Mouse (Mus musculus): ENCODE results near the gene Mrc1. TPM values are rescaled to one million over a fixed set of nuclear protein-coding genes. Genes with fewer than 3 reads are reported as not detected.

Mrc1 gene
- polyA plus RNA-seq, 1 experiment, result 0.07 TPM

- no peak overlapping the region for H3ac ChIP-seq (ENCODE audit: control insufficient read depth, insufficient read length, low read depth)
- H3K4me3 ChIP-seq (ENCODE audit: insufficient read depth, poor library complexity, severe bottlenecking), result no peak overlapping the region
- no peaks in the 10 kb centered on the region for H3K79me2 ChIP-seq (ENCODE audit: control insufficient read depth, insufficient read depth)
- no peaks in the 10 kb centered on the region for H3K27me3 ChIP-seq (ENCODE audit: control insufficient read depth, insufficient read depth, insufficient read length)
- TF ChIP-seq MAX (IDR thresholded peaks at IDR 0.05), result no peak
- TF ChIP-seq FOSL1 (IDR thresholded peaks at IDR 0.05; ENCODE audit: insufficient read depth, low read length, poor library complexity, severe bottlenecking), result no peak
- no peak for TF ChIP-seq CTCF (IDR thresholded peaks at IDR 0.05; ENCODE audit: control insufficient read depth, insufficient read depth, insufficient read length)
- no peak for TF ChIP-seq USF1 (IDR thresholded peaks at IDR 0.05; ENCODE audit: low read depth)
- TF ChIP-seq MYOG (IDR thresholded peaks at IDR 0.05; ENCODE audit: control insufficient read depth, extremely low read depth, insufficient read length), result no peak
- no peak for TF ChIP-seq CEBPB (IDR thresholded peaks at IDR 0.05; ENCODE audit: low read depth)
- no peak for TF ChIP-seq MYOD1 (IDR thresholded peaks at IDR 0.05; ENCODE audit: control insufficient read depth, insufficient read length, low read depth)
- H3K36me3 ChIP-seq (ENCODE audit: control insufficient read depth, insufficient read depth), result no peaks in the 10 kb centered on the region
- H3K79me3 ChIP-seq (ENCODE audit: low read depth), result no peaks in the 10 kb centered on the region
Observed at GRCm38 (mm10) chr2:14214764-14215163, 14.4 kb upstream of the Mrc1 start.

DNA sequence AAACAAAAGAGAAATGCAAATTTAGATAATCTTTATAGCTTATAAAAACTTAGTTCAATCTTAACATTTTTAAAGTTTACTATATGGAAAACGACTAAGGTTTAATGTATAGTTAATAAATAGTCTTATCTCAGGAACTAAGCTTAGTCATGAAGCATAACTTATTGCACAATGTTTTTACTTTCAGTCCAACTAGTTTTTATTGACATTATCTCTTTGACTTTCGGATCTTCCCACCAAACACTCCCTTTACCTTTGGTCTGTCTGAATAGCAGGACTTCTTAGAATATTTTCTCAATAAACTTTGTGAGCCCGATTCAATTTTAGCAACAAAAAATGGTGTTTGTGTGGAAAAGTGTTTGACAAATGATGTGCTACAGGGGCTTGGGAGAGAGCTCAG is 12.5 kb upstream of the Mrc1 start:
- Histone ChIP-seq H3K36me3 (ENCODE audit: control insufficient read depth, insufficient read depth) (no peaks in the 10 kb centered on the region), H3K4me3 (ENCODE audit: insufficient read depth, poor library complexity, severe bottlenecking) (no peak overlapping the region), H3K27me3 (ENCODE audit: control insufficient read depth, insufficient read depth, insufficient read length) (no peaks in the 10 kb centered on the region), H3K79me2 (ENCODE audit: control insufficient read depth, insufficient read depth) (no peaks in the 10 kb centered on the region), H3ac (ENCODE audit: control insufficient read depth, insufficient read length, low read depth) (no peak overlapping the region), H3K79me3 (ENCODE audit: low read depth) (no peaks in the 10 kb centered on the region)
- TF ChIP-seq CEBPB (IDR thresholded peaks at IDR 0.05; ENCODE audit: low read depth) (no peak), MYOG (IDR thresholded peaks at IDR 0.05; ENCODE audit: control insufficient read depth, extremely low read depth, insufficient read length) (no peak)

DNA sequence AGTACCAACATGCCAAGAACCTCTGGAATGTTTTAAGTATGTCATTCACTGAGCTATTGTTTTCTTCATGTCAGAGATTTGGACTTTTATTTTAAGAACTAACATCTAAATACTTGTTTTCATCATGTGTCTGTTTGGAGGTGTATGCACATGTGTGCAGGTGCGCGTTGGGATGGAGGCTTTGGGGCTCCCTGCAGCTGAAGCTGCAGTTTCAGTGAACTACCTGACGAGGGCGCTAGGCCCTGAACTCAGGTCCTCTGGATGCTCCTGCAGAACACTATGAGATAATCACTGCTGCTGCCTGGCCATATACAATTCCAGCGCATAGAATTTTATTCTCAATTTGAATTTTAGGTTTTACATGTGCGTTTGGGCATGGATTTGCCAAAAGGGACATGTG is 11.1 kb upstream of the Mrc1 start:
- H3ac ChIP-seq (ENCODE audit: control insufficient read depth, insufficient read length, low read depth), result no peak overlapping the region
- H3K36me3 ChIP-seq (ENCODE audit: control insufficient read depth, insufficient read depth), result no peaks in the 10 kb centered on the region
- no peaks in the 10 kb centered on the region for H3K79me2 ChIP-seq (ENCODE audit: control insufficient read depth, insufficient read depth)
- TF ChIP-seq MYOG (IDR thresholded peaks at IDR 0.05; ENCODE audit: control insufficient read depth, extremely low read depth, insufficient read length), result no peak
- TF ChIP-seq FOSL1 (IDR thresholded peaks at IDR 0.05; ENCODE audit: insufficient read depth, low read length, poor library complexity, severe bottlenecking), result no peak
- no peak for TF ChIP-seq CEBPB (IDR thresholded peaks at IDR 0.05; ENCODE audit: low read depth)
- H3K4me3 ChIP-seq (ENCODE audit: insufficient read depth, poor library complexity, severe bottlenecking), result no peak overlapping the region
- no peaks in the 10 kb centered on the region for H3K27me3 ChIP-seq (ENCODE audit: control insufficient read depth, insufficient read depth, insufficient read length)
- no peaks in the 10 kb centered on the region for H3K79me3 ChIP-seq (ENCODE audit: low read depth)

- Histone ChIP-seq H3ac (ENCODE audit: control insufficient read depth, insufficient read length, low read depth) (no peak overlapping the region), H3K36me3 (ENCODE audit: control insufficient read depth, insufficient read depth) (no peaks in the 10 kb centered on the region), H3K4me3 (ENCODE audit: insufficient read depth, poor library complexity, severe bottlenecking) (no peak overlapping the region), H3K79me2 (ENCODE audit: control insufficient read depth, insufficient read depth) (no peaks in the 10 kb centered on the region), H3K27me3 (ENCODE audit: control insufficient read depth, insufficient read depth, insufficient read length) (no peaks in the 10 kb centered on the region), H3K79me3 (ENCODE audit: low read depth) (no peaks in the 10 kb centered on the region)
- TF ChIP-seq CTCF (IDR thresholded peaks at IDR 0.05; ENCODE audit: control insufficient read depth, insufficient read depth, insufficient read length) (no peak), CEBPB (IDR thresholded peaks at IDR 0.05; ENCODE audit: low read depth) (no peak), USF1 (IDR thresholded peaks at IDR 0.05; ENCODE audit: low read depth) (no peak), MYOD1 (IDR thresholded peaks at IDR 0.05; ENCODE audit: control insufficient read depth, insufficient read length, low read depth) (no peak), MYOG (IDR thresholded peaks at IDR 0.05; ENCODE audit: control insufficient read depth, extremely low read depth, insufficient read length) (no peak), MAX (IDR thresholded peaks at IDR 0.05) (no peak), FOSL1 (IDR thresholded peaks at IDR 0.05; ENCODE audit: insufficient read depth, low read length, poor library complexity, severe bottlenecking) (no peak)
Observed at GRCm38 (mm10) chr2:14224387-14224786, 4.8 kb upstream of the Mrc1 start.

GRCm38 (mm10) chr2:14228495-14228894 is 697 bp upstream of the Mrc1 start:
- no peaks in the 10 kb centered on the region for H3K79me3 ChIP-seq (ENCODE audit: low read depth)
- no peak overlapping the region for H3K4me3 ChIP-seq (ENCODE audit: insufficient read depth, poor library complexity, severe bottlenecking)
- no peaks in the 10 kb centered on the region for H3K27me3 ChIP-seq (ENCODE audit: control insufficient read depth, insufficient read depth, insufficient read length)
- H3K36me3 ChIP-seq (ENCODE audit: control insufficient read depth, insufficient read depth), result no peaks in the 10 kb centered on the region
- no peak for TF ChIP-seq MYOD1 (IDR thresholded peaks at IDR 0.05; ENCODE audit: control insufficient read depth, insufficient read length, low read depth)
- TF ChIP-seq USF1 (IDR thresholded peaks at IDR 0.05; ENCODE audit: low read depth), result no peak
- TF ChIP-seq CEBPB (IDR thresholded peaks at IDR 0.05; ENCODE audit: low read depth), result no peak
- TF ChIP-seq MAX (IDR thresholded peaks at IDR 0.05), result no peak
- no peak for TF ChIP-seq CTCF (IDR thresholded peaks at IDR 0.05; ENCODE audit: control insufficient read depth, insufficient read depth, insufficient read length)
- TF ChIP-seq FOSL1 (IDR thresholded peaks at IDR 0.05; ENCODE audit: insufficient read depth, low read length, poor library complexity, severe bottlenecking), result no peak
- TF ChIP-seq MYOG (IDR thresholded peaks at IDR 0.05; ENCODE audit: control insufficient read depth, extremely low read depth, insufficient read length), result no peak
- H3ac ChIP-seq (ENCODE audit: control insufficient read depth, insufficient read length, low read depth), result no peak overlapping the region
- H3K79me2 ChIP-seq (ENCODE audit: control insufficient read depth, insufficient read depth), result no peaks in the 10 kb centered on the region

DNA sequence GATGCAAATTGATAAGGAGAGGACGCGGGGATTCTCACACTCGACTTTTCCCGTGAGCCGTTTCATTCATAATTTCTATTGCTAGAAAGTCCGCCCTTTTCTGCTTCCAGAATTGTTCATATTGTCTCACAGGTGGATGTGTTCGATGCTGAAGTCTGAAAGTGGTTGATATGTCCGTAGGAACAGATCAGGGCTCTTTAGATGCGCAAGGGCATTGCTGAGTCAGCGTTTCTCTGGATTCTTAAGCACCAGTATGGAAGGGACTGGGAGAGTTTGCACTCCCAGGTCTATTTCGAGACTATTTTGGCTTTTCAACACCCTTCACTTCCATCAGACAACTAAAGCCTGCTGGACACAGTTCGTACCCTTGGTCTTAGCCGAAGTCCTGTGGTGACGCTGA is 787 bp downstream of the Mrc1 start:
- Histone ChIP-seq H3K36me3 (ENCODE audit: control insufficient read depth, insufficient read depth) (no peaks in the 10 kb centered on the region), H3ac (ENCODE audit: control insufficient read depth, insufficient read length, low read depth) (no peak overlapping the region), H3K4me3 (ENCODE audit: insufficient read depth, poor library complexity, severe bottlenecking) (no peak overlapping the region), H3K79me3 (ENCODE audit: low read depth) (no peaks in the 10 kb centered on the region), H3K79me2 (ENCODE audit: control insufficient read depth, insufficient read depth) (no peaks in the 10 kb centered on the region), H3K27me3 (ENCODE audit: control insufficient read depth, insufficient read depth, insufficient read length) (no peaks in the 10 kb centered on the region)
- no peak for TF ChIP-seq MYOD1 (IDR thresholded peaks at IDR 0.05; ENCODE audit: control insufficient read depth, insufficient read length, low read depth)
- no peak for TF ChIP-seq CEBPB (IDR thresholded peaks at IDR 0.05; ENCODE audit: low read depth)
- TF ChIP-seq CTCF (IDR thresholded peaks at IDR 0.05; ENCODE audit: control insufficient read depth, insufficient read depth, insufficient read length), result no peak
- TF ChIP-seq MAX (IDR thresholded peaks at IDR 0.05), result no peak
- TF ChIP-seq MYOG (IDR thresholded peaks at IDR 0.05; ENCODE audit: control insufficient read depth, extremely low read depth, insufficient read length), result no peak
- TF ChIP-seq FOSL1 (IDR thresholded peaks at IDR 0.05; ENCODE audit: insufficient read depth, low read length, poor library complexity, severe bottlenecking), result no peak
- no peak for TF ChIP-seq USF1 (IDR thresholded peaks at IDR 0.05; ENCODE audit: low read depth)
